Mouse (Mus musculus): Measurements from ENCODE around the gene Mrpl52. TPM values are rescaled to one million over a fixed set of nuclear protein-coding genes. Genes with fewer than 3 reads are reported as not detected.

Gene Mrpl52
- total RNA-seq, 2 experiments from 2014 or later: 99.8 to 101 TPM

DNA sequence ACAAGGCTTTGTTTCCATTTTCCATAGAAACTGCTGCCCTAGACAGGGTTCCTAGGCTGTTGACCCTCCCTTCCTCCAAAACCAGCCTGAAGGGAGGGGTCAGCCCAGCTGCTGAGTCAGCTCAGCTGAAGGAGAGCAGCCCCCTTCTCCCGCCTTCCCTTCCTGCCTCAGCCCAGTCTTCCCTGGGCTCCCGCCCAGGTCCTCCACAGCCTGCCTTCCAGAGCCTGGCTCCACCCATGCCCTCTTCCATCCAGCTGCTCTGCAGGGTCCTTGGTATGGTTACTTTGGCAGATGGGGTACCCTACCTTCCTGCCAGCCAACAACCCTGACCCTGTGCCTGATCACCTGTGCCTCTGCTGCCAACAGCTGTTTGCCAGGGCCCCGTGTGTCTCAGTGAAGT lies 16.5 kb downstream of the Mrpl52 start:
- TF ChIP-seq CTCF (conservative IDR thresholded peaks at IDR 0.05): no peak
- no peak for DNase-seq (ENCODE audit: low spot score in 2 of 2)
- Histone ChIP-seq H3K4me3 (no peak overlapping the region), H3K27ac (no peak overlapping the region)

DNA sequence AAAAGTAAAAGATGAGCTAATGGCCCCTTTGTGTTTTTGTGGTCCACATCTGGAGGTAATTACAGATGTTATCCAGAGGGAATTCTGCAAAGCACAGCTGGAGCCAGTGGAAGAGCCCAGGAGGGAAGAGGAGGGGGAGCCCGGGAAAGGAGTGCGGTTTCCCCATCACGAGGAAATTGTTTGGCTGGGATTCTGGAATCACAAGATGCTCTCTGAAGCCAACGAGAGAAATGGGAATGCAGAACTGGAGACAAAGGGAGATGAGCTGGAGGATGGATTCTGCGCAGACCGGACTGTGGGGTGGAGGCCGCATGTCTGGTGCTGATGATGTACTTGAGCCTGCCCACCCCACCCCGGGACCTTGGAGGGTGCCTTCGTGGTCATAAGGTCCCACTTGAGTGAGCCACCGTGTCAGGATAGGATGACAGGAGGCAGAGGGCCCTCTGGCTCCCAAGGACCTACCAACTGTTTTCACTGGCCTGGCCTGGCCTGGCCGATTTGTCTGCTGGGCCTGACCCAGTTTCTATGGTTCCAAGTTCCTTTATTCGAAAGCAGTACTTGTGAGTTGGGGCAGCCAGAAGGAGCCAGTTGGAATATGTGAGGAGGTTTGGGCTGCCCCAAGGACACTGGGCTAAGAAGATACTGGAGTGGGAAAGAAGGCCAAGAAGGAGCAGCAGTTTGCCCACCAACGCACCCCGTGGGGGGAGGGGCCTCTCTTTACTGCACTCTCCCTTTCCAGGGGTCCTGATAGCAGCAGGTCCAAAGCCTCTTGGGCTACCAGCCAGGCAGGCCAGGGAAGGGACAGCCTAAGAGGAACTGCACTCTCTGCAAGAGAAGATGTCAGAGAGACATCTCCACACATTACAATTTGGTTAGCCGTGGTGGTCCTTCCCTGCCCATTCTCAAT lies 17.3 kb downstream of the Mrpl52 start:
- no peak for TF ChIP-seq CTCF (conservative IDR thresholded peaks at IDR 0.05)
- Histone ChIP-seq H3K4me3 (no peak overlapping the region), H3K27ac (no peak overlapping the region)
- peak in 1 of 2 experiments; percentile 26 for DNase-seq (ENCODE audit: low spot score in 2 of 2)

DNA sequence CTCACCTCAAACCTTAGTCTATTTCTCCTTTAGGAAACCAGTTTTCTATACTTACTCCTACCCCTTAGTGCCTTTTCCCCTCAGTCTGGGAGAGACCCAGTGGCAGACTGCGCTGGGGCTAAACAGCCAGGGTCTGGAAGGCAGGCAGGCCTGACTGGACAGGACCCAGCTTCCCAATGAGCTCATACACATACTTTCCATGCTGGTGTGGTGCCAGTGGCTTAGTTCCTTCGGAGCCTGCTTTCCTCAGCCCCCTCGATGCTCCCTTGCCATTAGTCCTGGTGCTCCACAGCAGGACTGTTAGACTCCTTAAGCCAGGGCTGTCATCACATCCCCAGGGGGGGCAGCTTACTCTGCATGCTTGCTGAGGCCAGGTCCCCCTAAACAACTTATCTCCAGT lies 18.8 kb downstream of the Mrpl52 start:
- Histone ChIP-seq H3K27ac (no peak overlapping the region), H3K4me3 (no peak overlapping the region)
- no peak for TF ChIP-seq CTCF (conservative IDR thresholded peaks at IDR 0.05)
- DNase-seq (ENCODE audit: low spot score in 2 of 2): no peak

DNA sequence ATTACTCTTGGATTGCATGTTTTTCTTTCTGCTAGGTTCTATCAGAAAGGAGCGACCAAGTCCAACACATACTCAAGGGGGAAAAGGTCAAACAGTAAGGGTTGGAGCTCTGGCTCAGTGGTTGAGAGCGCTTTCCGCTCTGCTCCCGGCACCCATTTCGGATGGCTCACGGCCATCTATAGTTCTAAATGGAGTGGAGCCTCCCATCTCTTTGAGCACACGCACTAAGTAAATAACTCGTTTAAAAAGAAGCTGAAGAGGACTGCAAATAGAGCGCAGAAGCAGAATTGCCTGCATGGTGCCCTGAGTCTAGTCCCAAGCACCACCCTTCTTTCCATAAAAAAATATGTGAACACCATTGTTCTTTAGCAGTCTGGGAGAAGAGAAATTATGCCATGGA lies 26.9 kb downstream of the Mrpl52 start:
- no peak overlapping the region for H3K4me3 ChIP-seq
- H3K27ac ChIP-seq: no peak overlapping the region
- no peak for DNase-seq (ENCODE audit: low spot score in 2 of 2)
- TF ChIP-seq CTCF (conservative IDR thresholded peaks at IDR 0.05): no peak

DNA sequence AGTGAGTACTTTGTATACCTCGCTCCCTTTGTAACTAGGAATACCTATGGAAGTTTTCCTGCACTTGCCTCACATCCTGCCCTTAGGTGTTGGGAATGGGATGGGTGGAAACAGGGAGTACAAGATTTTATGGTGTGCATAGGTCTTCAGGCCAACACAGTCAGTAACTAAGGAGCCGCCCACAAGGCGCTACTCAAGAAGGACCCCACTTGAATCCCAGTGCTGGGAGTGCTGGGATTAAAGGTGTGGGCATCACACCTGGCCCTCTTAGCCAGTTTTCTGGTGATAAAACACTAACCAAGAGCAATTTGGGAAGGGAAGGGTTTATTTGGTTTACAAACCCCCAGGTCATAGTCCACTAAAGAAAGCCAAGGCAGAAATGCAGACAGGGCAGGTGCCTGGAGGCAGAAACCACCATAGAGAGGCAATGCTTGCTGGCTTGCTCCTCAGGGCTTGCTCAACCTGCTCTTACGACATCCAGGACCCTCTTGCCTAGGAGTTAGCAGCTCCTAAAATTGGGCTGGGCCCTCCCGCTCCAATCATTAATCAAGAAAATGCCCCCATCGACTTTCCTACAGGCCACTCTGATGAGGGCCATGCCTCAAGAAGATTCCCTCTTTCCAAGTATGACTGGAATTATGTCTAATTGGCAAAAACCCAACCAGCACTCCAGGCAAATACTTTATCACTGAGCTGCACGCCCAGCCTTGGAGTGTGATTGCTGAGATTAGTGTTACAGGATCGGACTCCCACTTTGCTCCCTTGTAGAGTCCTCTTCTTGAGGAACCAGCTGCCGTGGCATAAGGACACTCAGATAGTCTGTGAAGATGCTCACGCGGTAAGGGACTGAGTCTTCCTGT lies 28.2 kb downstream of the Mrpl52 start:
- no peak overlapping the region for H3K27ac ChIP-seq

DNA sequence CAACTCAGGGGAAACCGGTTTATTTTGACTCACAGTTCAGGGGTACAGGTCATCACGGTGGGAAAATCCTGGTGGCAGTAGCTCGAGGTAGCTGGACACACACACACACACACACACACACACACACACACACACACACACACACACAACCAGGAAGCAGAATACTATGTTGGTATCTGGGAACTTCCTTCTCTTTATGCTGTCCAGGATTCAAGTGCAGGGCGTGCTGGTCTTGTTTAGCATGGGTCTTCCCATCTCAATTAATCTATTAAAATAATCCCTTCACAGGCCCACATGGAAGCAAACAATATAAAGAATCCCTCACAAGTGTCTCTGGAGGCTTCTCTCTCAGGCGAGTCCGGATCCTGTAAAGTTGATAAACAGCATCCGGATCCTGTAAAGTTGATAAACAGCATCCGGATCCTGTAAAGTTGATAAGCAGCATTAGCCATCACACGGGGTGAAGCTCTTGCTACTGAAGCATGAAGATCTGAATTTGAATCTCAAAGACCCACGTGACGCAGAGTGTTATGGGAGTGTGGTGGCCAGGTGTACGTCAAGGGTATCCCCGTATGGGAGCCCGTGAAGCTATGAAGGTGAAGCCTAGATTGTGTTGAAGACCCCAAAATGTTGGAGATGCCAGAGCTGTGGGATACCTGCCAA lies 31.3 kb downstream of the Mrpl52 start:
- no peak for DNase-seq (ENCODE audit: low spot score in 2 of 2)
- H3K27ac ChIP-seq: no peak overlapping the region
- no peak overlapping the region for H3K4me3 ChIP-seq
- no peak for TF ChIP-seq CTCF (conservative IDR thresholded peaks at IDR 0.05)

More for the DNA sequence above, 28.2 kb downstream of the Mrpl52 start:
- no peak overlapping the region for H3K4me3 ChIP-seq
- DNase-seq (ENCODE audit: low spot score in 2 of 2): no peak
- no peak for TF ChIP-seq CTCF (conservative IDR thresholded peaks at IDR 0.05)

DNA sequence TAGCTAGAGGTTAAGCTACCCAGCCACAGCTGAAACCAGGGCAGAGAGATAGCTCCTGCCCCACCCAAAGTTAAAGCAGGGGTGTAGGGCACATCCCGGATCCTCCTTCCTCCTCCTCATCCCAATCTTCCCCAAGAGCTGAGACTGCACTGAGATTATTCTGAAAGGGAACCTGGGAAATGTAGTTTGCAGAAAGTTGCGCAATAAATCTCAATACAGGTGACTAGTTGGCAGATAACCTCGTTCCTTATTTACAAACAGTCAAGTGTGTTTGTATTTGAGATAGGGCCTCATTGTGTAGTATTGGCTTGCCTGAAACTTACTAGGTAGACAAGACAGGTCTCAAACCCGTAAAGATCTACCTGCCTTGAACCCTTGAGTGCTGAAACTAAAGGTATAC lies 35.4 kb downstream of the Mrpl52 start:
- H3K4me3 ChIP-seq: no peak overlapping the region
- DNase-seq (ENCODE audit: low spot score in 2 of 2): no peak
- no peak for TF ChIP-seq CTCF (conservative IDR thresholded peaks at IDR 0.05)
- H3K27ac ChIP-seq: no peak overlapping the region

DNA sequence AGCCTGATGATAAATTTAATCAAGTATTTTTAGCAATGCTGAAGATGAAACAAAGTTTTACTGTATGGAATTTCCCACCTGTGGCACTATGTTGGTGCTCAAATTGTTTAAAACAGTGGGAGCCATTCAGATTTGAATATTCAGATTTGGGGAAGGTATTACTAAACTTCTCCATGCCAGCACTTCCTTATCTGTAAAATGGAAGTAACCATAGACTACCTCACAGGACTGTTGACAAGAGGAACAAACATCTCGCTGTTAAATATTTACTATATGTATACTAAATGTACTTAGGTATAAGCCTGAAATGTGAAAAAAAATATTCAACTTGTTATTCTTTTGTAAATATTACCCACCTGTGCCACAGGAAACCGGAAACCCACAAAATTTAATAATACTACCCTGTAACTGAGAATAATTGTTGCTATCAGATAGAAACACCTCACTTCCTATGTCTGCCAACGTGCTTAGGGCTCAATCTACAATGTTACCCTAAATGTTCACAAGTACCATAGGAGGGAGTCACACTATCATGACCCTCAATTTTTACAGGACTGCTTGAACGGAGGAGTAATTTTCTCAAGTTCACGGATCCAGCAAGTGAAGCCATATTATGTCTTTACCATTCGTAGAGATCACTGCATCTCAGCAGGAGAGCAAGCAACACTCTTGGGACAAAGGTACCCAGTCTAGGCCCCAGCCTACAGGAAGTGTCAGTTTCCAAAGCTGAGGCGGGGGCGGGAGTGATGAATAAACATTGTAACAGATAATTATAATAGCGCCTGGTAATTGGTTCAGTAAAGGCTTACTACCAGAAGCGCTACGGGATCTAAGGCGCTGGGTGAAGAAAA lies 36.6 kb downstream of the Mrpl52 start:
- no peak for DNase-seq (ENCODE audit: low spot score in 2 of 2)
- TF ChIP-seq CTCF (conservative IDR thresholded peaks at IDR 0.05): no peak
- Histone ChIP-seq H3K4me3 (peak overlapping the region; percentile 92), H3K27ac (peak overlapping the region; percentile 87)

DNA sequence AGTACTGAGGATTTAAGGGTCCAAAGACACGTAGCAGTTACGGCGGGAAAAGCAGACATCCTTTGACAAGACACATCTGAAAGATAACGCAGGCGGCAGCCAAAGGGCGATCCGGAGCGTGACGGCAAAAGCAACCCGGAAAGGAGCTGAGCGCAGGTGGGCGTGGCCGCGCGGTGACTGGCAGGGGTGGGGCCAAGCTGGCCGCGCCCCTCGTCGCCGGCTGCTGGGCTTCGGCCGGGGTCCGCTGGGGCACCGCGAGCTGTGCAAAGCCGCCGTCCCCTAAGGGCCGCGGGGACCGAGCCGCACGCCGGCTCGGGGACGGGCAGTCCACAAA lies 37.2 kb downstream of the Mrpl52 start, which contains the start of gene Lrp10:
Gene Lrp10 (plus strand): TSS at position 179 of the 334 bp plus-strand sequence.
- Histone ChIP-seq H3K4me3 (peak within 1 kb of the TSS; percentile 92), H3K27ac (peak within 1 kb of the TSS; percentile 87)
- peak; percentile 82 to 86 for DNase-seq (ENCODE audit: low spot score in 2 of 2)
- TF ChIP-seq CTCF (conservative IDR thresholded peaks at IDR 0.05): no peak

DNA sequence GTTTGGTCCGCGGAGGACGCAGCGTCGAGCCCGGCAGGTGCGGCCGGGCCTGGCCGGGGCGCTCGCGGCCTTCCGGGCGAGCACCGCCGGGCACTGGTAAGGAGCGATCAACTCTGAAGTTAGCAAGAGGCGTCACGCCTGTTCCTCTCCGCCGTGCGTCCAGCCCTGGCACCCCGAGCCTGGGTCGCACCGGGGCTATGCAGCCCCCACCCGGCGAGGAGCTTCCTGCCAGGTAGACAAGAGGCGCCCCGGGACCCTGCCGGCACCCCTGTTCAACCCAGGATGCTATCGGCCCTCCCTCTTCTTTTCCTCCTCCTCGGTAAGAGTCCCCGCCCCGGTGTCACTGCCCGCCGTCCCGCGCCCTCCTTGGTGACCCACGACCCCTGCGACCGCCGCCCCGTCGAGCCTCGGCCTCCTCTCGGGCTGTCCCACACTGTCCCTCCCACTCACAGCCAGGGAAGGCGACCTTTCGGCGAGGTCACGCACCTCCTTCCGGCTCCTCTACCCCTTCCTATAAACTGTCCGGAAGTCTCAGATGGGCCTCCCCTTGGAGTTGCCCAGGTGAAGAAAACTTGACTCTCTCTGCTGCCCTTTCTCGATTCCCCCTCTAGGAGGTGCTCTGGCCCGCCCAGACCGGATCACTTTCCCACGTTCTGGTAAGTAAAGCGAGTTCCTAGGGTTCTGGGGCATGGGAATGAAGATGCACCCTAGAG lies 37.7 kb downstream of the Mrpl52 start:
- peak; percentile 80 for TF ChIP-seq CTCF (conservative IDR thresholded peaks at IDR 0.05)
- peak overlapping the region; percentile 92 for H3K4me3 ChIP-seq
- peak; percentile 24 to 53 for DNase-seq (ENCODE audit: low spot score in 2 of 2)
- peak overlapping the region; percentile 87 for H3K27ac ChIP-seq

DNA sequence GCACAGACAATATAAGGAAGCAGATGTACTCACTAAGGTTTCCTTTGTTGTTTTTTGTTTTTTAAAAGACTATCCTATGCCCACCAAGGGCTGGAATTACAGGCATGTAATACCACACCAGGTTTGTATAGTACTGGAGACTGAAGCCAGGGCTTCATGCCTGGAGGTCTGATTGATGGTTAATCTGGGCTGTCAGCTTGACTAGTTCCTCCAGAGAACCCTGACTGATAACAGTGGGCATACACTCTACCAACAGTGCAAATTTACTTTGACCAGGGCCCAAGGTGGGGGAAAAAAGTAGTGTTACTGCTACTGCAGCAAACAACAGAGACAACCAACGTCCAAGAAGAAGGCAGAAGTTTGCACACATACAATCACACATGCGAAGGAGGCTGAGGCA lies 44.8 kb downstream of the Mrpl52 start:
- H3K4me3 ChIP-seq: no peak overlapping the region
- TF ChIP-seq CTCF (conservative IDR thresholded peaks at IDR 0.05): no peak
- H3K27ac ChIP-seq: no peak overlapping the region
- no peak for DNase-seq (ENCODE audit: low spot score in 2 of 2)

All from layer of hippocampus, adult 2 months (tissue).